Mouse (Mus musculus): ENCODE data around the gene Tom1. TPM values are rescaled to one million over a fixed set of nuclear protein-coding genes. Genes with fewer than 3 reads are reported as not detected.

Tom1 gene
- polyA plus RNA-seq, 1 experiment from 2014 or later = 34.4 TPM

GRCm38 (mm10) chr8:75119287-75119686 is 85.8 kb downstream of the Tom1 start:
- H3K4me2 ChIP-seq (ENCODE audit: low read depth, low read length) = no peak overlapping the region

More at GRCm38 (mm10) chr8:75119287-75119686, 85.8 kb downstream of the Tom1 start:
- Histone ChIP-seq H3K4me1 (ENCODE audit: control insufficient read depth, insufficient read depth, low read length) (no peaks in the 10 kb centered on the region), H3K36me3 (ENCODE audit: control insufficient read depth, insufficient read depth, low read length) (peaks cover 36% of the 10 kb centered on the region), H3K4me3 (replicated peaks; ENCODE audit: low read length) (no peak overlapping the region), H3K9me3 (replicated peaks; ENCODE audit: control insufficient read depth, low read length) (no peaks in the 10 kb centered on the region), H3K27ac (ENCODE audit: low read length) (no peak overlapping the region), H3K9ac (ENCODE audit: low read length) (no peak overlapping the region), H3K27me3 (ENCODE audit: control insufficient read depth, insufficient read depth, low read length) (no peaks in the 10 kb centered on the region)
- WGBS = 95% methylated on average over 2 of the region's 2 CpGs
- ATAC-seq (ENCODE audit: insufficient read depth, low FRiP score) = no peak

Other genes with a start within 250 kb of the Tom1 start
- 8.7 and 8.8 TPM in 2 replicates for gene Isx, start 160.5 kb upstream of the Tom1 start, polyA plus RNA-seq (2015; fragmentation: Nextera tagmentation; extraction: Ambion mirVana)
- gene Hmgxb4, start 40.3 kb upstream of the Tom1 start, polyA plus RNA-seq (2015; fragmentation: Nextera tagmentation; extraction: Ambion mirVana) = 22.2 and 28.4 TPM in 2 replicates
- gene Hmox1, start 59.9 kb downstream of the Tom1 start, polyA plus RNA-seq (2015; fragmentation: Nextera tagmentation; extraction: Ambion mirVana) = 25.7 and 25.8 TPM in 2 replicates
- 112 and 117 TPM in 2 replicates for gene Mcm5, start 75.9 kb downstream of the Tom1 start, polyA plus RNA-seq (2015; fragmentation: Nextera tagmentation; extraction: Ambion mirVana)
- 0.80 and 1.1 TPM in 2 replicates for gene Rasd2, start 180.2 kb downstream of the Tom1 start, polyA plus RNA-seq (2015; fragmentation: Nextera tagmentation; extraction: Ambion mirVana)

Data from stomach, embryonic 16.5 days (tissue).